Mouse (Mus musculus) brain, embryonic 18.5 days (tissue): Measurements from ENCODE around the gene Gm21708.
"Not testable (repeated sequence)": the region's sequence is repeated elsewhere in the genome, so short reads cannot be mapped to it uniquely, and the experiment has no call there.

Source experiments
- DNase-seq: peaks from one replicate; pipeline ENCODE4 v3.0.0-alpha.2; 2012; ENCODE audit warnings: low read depth, low spot score

The Gm21708 gene

GRCm38 (mm10) chrY:3410067-3410466, at the start of gene Gm21708, which contains the start of gene Gm21704:
TSS of gene Gm21708 (minus strand) at chrY:3410167.
TSS of gene Gm21704 (minus strand) at chrY:3410167.
- DNase-seq = not testable (repeated sequence)
